Comparison of ENCODE assay signal across 8 mouse cellular contexts in the genomic region with DNA sequence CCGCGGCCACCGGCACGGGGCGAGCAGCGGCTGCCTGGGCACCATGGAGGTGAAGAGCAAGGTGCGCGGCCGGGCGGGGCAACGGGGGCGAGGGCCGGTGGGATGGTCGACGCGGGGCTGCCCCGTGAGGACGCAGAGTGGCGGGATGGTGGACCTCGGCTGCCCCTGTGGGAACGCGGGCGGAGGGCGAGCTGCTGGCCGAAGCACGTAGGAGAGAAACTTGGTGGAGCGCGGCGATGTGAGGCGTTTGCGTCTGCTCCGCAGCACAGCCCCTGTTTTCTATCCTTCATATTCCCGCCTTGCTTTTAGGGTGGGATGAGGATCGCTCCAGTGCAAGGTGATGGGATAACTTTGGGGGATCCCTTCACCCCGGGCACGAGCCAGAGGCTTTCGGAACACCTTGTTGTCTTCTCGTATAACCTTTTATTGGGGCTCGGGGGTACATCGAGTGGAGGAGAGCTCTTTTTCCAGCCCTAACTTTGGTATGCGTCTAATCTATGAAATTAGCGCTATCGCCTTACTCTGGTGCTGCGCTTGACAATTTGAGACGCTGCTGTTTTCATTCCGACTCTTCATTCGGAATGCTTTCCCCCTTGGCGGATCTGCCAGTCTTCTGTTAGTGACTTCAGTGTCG. TPM values are rescaled to one million over a fixed set of nuclear protein-coding genes. Genes with fewer than 3 reads are reported as not detected.
DNase-seq lines count a peak whose midpoint lies in the region; ATAC-seq and TF ChIP-seq lines count a peak whose summit lies in the region.

No protein-coding gene starts in this region.

- H3K4me1 ChIP-seq in kidney, embryonic 15.5 days: peaks cover 60% of the 10 kb centered on the region
- H3K4me1 ChIP-seq in cortical plate, adult 2 months (ENCODE audit: control insufficient read depth, insufficient read depth, low read length): no peaks in the 10 kb centered on the region
- peaks cover 19% of the 10 kb centered on the region for H3K4me1 ChIP-seq in hindbrain, embryonic 12.5 days
- H3K4me1 ChIP-seq in midbrain, embryonic 14.5 days (ENCODE audit: control insufficient read depth, insufficient read depth, low read length): peaks cover 14% of the 10 kb centered on the region; the same call in 1 of the 2 replicates

- H3K4me3 ChIP-seq in kidney, embryonic 15.5 days (replicated peaks): peak overlapping the region; percentile 78
- H3K4me3 ChIP-seq in cortical plate, adult 2 months (ENCODE audit: insufficient read depth, low read length): peak overlapping the region; percentile 40
- peak overlapping the region; percentile 69 for H3K4me3 ChIP-seq in hindbrain, embryonic 12.5 days
- peak overlapping the region; percentile 79 for H3K4me3 ChIP-seq in midbrain, embryonic 14.5 days (replicated peaks; ENCODE audit: low read depth, low read length)

- no peaks in the 10 kb centered on the region for H3K9me3 ChIP-seq in kidney, embryonic 15.5 days (replicated peaks)
- no peaks in the 10 kb centered on the region for H3K9me3 ChIP-seq in hindbrain, embryonic 12.5 days (replicated peaks)
- no peaks in the 10 kb centered on the region for H3K9me3 ChIP-seq in midbrain, embryonic 14.5 days (ENCODE audit: control insufficient read depth, low read length)

- TF ChIP-seq CTCF in cortical plate, adult 2 months (IDR thresholded peaks at IDR 0.05; ENCODE audit: extremely low read depth, insufficient read depth, low read length): no peak

- no peaks in the 10 kb centered on the region for H3K36me3 ChIP-seq in kidney, embryonic 15.5 days
- no peaks in the 10 kb centered on the region for H3K36me3 ChIP-seq in hindbrain, embryonic 12.5 days
- no peaks in the 10 kb centered on the region for H3K36me3 ChIP-seq in midbrain, embryonic 14.5 days (ENCODE audit: control insufficient read depth, insufficient read depth, low read length)

- DNase-seq in kidney, postnatal 14 days: no peak
- DNase-seq in B cell, adult 2 months: peak; percentile 34 to 38
- DNase-seq in midbrain, embryonic 14.5 days: peak; percentile 64
- DNase-seq in thymus, postnatal 4 days: peak; percentile 19
- no peak for DNase-seq in spleen, postnatal 14 days (ENCODE audit: low spot score in 2 of 2)

- TF ChIP-seq POLR2A in cortical plate, adult 2 months (IDR thresholded peaks at IDR 0.05; ENCODE audit: extremely low read depth, insufficient read depth, low read length): no peak

- H3K9ac ChIP-seq in kidney, embryonic 15.5 days: peak overlapping the region; percentile 73
- H3K9ac ChIP-seq in hindbrain, embryonic 12.5 days: peak overlapping the region; percentile 85
- peak overlapping the region; percentile 76 for H3K9ac ChIP-seq in midbrain, embryonic 14.5 days (replicated peaks; ENCODE audit: low read length)

- under 1% methylated on average over 47 of the region's 49 CpGs for WGBS in kidney, embryonic 15.5 days
- WGBS in hindbrain, embryonic 12.5 days: 2% methylated on average over 45 of the region's 49 CpGs
- WGBS in midbrain, embryonic 14.5 days: under 1% methylated on average over 48 of the region's 49 CpGs

- peak overlapping the region; percentile 91 for H3K4me2 ChIP-seq in kidney, embryonic 15.5 days
- peak overlapping the region; percentile 96 for H3K4me2 ChIP-seq in hindbrain, embryonic 12.5 days (replicated peaks)
- H3K4me2 ChIP-seq in midbrain, embryonic 14.5 days (ENCODE audit: low read length): peak overlapping the region; percentile 75

- H3K27ac ChIP-seq in kidney, embryonic 15.5 days: peak overlapping the region; percentile 92
- H3K27ac ChIP-seq in cortical plate, adult 2 months (ENCODE audit: insufficient read depth, low read length): peak overlapping the region; percentile 96; the same call in 1 of the 2 replicates
- H3K27ac ChIP-seq in hindbrain, embryonic 12.5 days: peak overlapping the region; percentile 68
- H3K27ac ChIP-seq in midbrain, embryonic 14.5 days (replicated peaks; ENCODE audit: low read depth, low read length): peak overlapping the region; percentile 90

- peaks cover 33% of the 10 kb centered on the region for H3K27me3 ChIP-seq in kidney, embryonic 15.5 days
- H3K27me3 ChIP-seq in hindbrain, embryonic 12.5 days: peaks cover 21% of the 10 kb centered on the region
- H3K27me3 ChIP-seq in midbrain, embryonic 14.5 days (ENCODE audit: control insufficient read depth, insufficient read depth, low read length): peaks cover 12% of the 10 kb centered on the region; the same call in 1 of the 2 replicates

- no peak for ATAC-seq in kidney, embryonic 15.5 days (replicated peaks; ENCODE audit: low FRiP score)
- no peak for ATAC-seq in hindbrain, embryonic 12.5 days (ENCODE audit: low FRiP score)
- ATAC-seq in midbrain, embryonic 14.5 days (ENCODE audit: low FRiP score, low TSS enrichment): no peak

RNA-seq across cellular contexts. Expression of gene Pard6b, which starts 0.6 kb away (rescaled TPM):
- 19.0 and 20.4 TPM in 2 replicates for polyA plus RNA-seq in kidney, embryonic 15.5 days (2015; fragmentation: Nextera tagmentation; extraction: Ambion mirVana)
- 3.3 and 3.6 TPM in 2 replicates for polyA plus RNA-seq in cortical plate, adult 2 months (2012; rRNA removed)
- 9.6 and 10.9 TPM in 2 replicates for polyA plus RNA-seq in hindbrain, embryonic 12.5 days (2016; fragmentation: Nextera tagmentation; extraction: Ambion mirVana)
- polyA plus RNA-seq in midbrain, embryonic 14.5 days (2014; fragmentation: Nextera tagmentation; extraction: Ambion mirVana): 8.2 and 9.2 TPM in 2 replicates

Comparison
In these comparisons a context has a peak if more than half of its experiments do, and no peak if none do; other contexts are left out.
1. DNase-seq: peak in B cell, adult 2 months (2 of 2), midbrain, embryonic 14.5 days (single experiment) and thymus, postnatal 4 days (single experiment); none in kidney, postnatal 14 days (single experiment) and spleen, postnatal 14 days (0 of 2).
2. Peak in every context shown above with its lines, with median percentiles within 50 percentile points of each other: H3K27ac ChIP-seq, H3K4me2 ChIP-seq, H3K4me3 ChIP-seq and H3K9ac ChIP-seq.